Comparison of ENCODE assay signal across 12 mouse cellular contexts in genomic region chr11:11559099-11559686, GRCm38 (mm10).
"Had no signal": no experiment of that assay in that cellular context is flagged by ENCODE, and none has a peak within 500 bp of the region (broad histone marks: within the 10 kb centered on the region; RNA-seq: fewer than 3 reads in every experiment).

No protein-coding gene starts in this region.

- H3K27ac ChIP-seq: kidney, embryonic 15.5 days; limb, embryonic 15.5 days; liver, embryonic 12.5 days; midbrain, embryonic 12.5 days; stomach, postnatal 0 days had no signal

- H3K36me3 ChIP-seq: kidney, embryonic 15.5 days; limb, embryonic 15.5 days; liver, embryonic 12.5 days; midbrain, embryonic 12.5 days had no signal

- H3K4me3 ChIP-seq: kidney, embryonic 15.5 days; limb, embryonic 15.5 days; liver, embryonic 12.5 days; midbrain, embryonic 12.5 days had no signal

- H3K9me3 ChIP-seq: kidney, embryonic 15.5 days; limb, embryonic 15.5 days; liver, embryonic 12.5 days; midbrain, embryonic 12.5 days had no signal

- H3K27me3 ChIP-seq: kidney, embryonic 15.5 days; limb, embryonic 15.5 days; liver, embryonic 12.5 days; midbrain, embryonic 12.5 days had no signal

- DNase-seq: kidney, postnatal 14 days; layer of hippocampus, postnatal 36 days; lung, embryonic 14.5 days; lung, postnatal 10 days; lung, postnatal 4 days; right cerebral cortex, postnatal 14 days; thymus, postnatal 4 days had no signal

- H3K9ac ChIP-seq: kidney, embryonic 15.5 days; limb, embryonic 15.5 days; liver, embryonic 12.5 days; lung, embryonic 14.5 days; midbrain, embryonic 12.5 days had no signal

- H3K4me1 ChIP-seq: limb, embryonic 15.5 days; midbrain, embryonic 12.5 days had no signal
